Mouse (Mus musculus): ENCODE measurements at regions not wholly inside any gene's neighbourhood (a gene's known extent, or its start where the extent isn't known, plus 50 kb on each side); places are given as distances from the start of the nearest gene placed in this dataset.

DNA sequence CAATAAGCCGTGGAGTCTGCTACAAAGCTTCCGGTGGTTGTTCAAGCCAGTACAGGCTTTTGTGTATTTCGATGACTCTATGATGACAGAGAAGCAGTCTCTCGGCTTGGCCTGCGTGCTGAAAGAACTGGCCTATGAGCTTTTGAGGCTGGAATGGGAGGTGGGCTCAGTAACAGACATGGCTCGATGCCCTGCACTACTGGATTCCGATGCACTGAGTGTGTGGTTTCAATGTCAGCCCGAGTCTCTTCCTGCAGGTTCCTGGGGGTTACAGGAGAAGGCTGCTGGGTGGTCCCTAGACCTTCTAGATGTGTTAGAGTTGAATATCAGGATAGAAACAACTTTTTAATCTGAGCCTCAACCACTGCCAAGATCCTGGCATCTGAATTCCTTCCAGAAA is 53.2 kb downstream of the Gm815 start:
- no peaks in the 10 kb centered on the region for H3K9me3 ChIP-seq (ENCODE audit: low read length)
- no peak for TF ChIP-seq NANOG (IDR thresholded peaks at IDR 0.05; ENCODE audit: borderline replicate concordance, low read length)
- H3K4me3 ChIP-seq (replicated peaks; ENCODE audit: low read length) = no peak overlapping the region
- H3K36me3 ChIP-seq (ENCODE audit: insufficient read depth, low read length) = no peaks in the 10 kb centered on the region
- no peaks in the 10 kb centered on the region for H3K27me3 ChIP-seq (ENCODE audit: insufficient read depth, low read length)
- peaks cover 4% of the 10 kb centered on the region for H3K4me1 ChIP-seq (replicated peaks; ENCODE audit: low read depth, low read length)

DNA sequence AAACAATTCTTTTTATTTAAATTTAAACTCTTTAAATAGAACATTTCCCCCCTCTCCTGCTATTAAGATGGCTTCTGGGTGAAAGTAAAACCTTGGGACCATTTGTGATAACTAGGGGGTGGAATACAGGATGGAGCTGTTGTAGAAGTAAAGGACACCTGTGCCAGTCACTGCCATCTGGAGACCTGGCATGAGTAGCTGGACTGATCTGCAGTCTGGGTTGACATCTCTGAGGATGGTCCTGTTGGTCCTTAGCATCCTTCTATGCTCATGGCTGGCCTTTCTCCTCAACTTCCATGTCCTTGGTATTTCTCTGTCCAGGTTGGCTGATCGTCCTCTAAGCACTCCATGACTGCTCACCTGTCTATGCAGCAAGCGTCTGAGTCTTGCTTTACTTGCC is 58.3 kb downstream of the Gm815 start:
- Histone ChIP-seq H3K36me3 (ENCODE audit: insufficient read depth, low read length) (no peaks in the 10 kb centered on the region), H3K27me3 (ENCODE audit: insufficient read depth, low read length) (no peaks in the 10 kb centered on the region), H3K9me3 (ENCODE audit: low read length) (no peaks in the 10 kb centered on the region), H3K4me1 (replicated peaks; ENCODE audit: low read depth, low read length) (no peaks in the 10 kb centered on the region), H3K4me3 (replicated peaks; ENCODE audit: low read length) (no peak overlapping the region)
- no peak for TF ChIP-seq POU5F1 (IDR thresholded peaks at IDR 0.05; ENCODE audit: borderline replicate concordance, low read length)
- TF ChIP-seq CTCF (conservative IDR thresholded peaks at IDR 0.05; ENCODE audit: low read length) = no peak
- TF ChIP-seq NANOG (IDR thresholded peaks at IDR 0.05; ENCODE audit: borderline replicate concordance, low read length) = no peak

GRCm38 (mm10) chr19:26946562-26946961 is 60.9 kb downstream of the Gm815 start:
- Histone ChIP-seq H3K4me3 (replicated peaks; ENCODE audit: low read length) (no peak overlapping the region), H3K36me3 (ENCODE audit: insufficient read depth, low read length) (no peaks in the 10 kb centered on the region), H3K4me1 (replicated peaks; ENCODE audit: low read depth, low read length) (no peaks in the 10 kb centered on the region), H3K27me3 (ENCODE audit: insufficient read depth, low read length) (no peaks in the 10 kb centered on the region), H3K9me3 (ENCODE audit: low read length) (no peaks in the 10 kb centered on the region)
- no peak for TF ChIP-seq CTCF (conservative IDR thresholded peaks at IDR 0.05; ENCODE audit: low read length)
- TF ChIP-seq NANOG (IDR thresholded peaks at IDR 0.05; ENCODE audit: borderline replicate concordance, low read length) = no peak
- no peak for TF ChIP-seq POU5F1 (IDR thresholded peaks at IDR 0.05; ENCODE audit: borderline replicate concordance, low read length)

GRCm38 (mm10) chr19:26948479-26948878 is 62.8 kb downstream of the Gm815 start:
- Histone ChIP-seq H3K27me3 (ENCODE audit: insufficient read depth, low read length) (no peaks in the 10 kb centered on the region), H3K4me3 (replicated peaks; ENCODE audit: low read length) (no peak overlapping the region), H3K9me3 (ENCODE audit: low read length) (no peaks in the 10 kb centered on the region), H3K36me3 (ENCODE audit: insufficient read depth, low read length) (no peaks in the 10 kb centered on the region), H3K4me1 (replicated peaks; ENCODE audit: low read depth, low read length) (no peaks in the 10 kb centered on the region)
- no peak for TF ChIP-seq NANOG (IDR thresholded peaks at IDR 0.05; ENCODE audit: borderline replicate concordance, low read length)
- TF ChIP-seq POU5F1 (IDR thresholded peaks at IDR 0.05; ENCODE audit: borderline replicate concordance, low read length) = no peak
- TF ChIP-seq CTCF (conservative IDR thresholded peaks at IDR 0.05; ENCODE audit: low read length) = no peak

DNA sequence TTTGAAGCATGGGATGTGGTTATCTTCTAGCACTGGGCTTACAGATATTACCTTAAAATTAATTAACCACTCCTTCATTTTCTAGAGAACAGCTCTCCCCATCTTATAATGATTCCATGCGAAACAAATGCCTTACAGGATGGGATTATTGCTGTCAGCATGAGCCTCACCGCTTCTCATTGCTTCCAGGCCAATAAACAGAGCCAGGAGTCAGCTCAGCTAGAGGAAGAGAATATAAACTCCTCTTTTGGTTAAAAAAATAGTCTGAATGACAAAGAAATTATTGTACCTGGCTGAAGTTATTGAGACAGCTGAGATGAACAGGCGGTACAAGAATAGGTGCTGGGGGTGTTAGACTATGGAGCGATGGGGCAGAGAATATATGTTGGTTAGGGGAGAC is 63.5 kb downstream of the Gm815 start:
- H3K36me3 ChIP-seq (ENCODE audit: insufficient read depth, low read length) = no peaks in the 10 kb centered on the region
- TF ChIP-seq POU5F1 (IDR thresholded peaks at IDR 0.05; ENCODE audit: borderline replicate concordance, low read length) (no peak), NANOG (IDR thresholded peaks at IDR 0.05; ENCODE audit: borderline replicate concordance, low read length) (no peak), CTCF (conservative IDR thresholded peaks at IDR 0.05; ENCODE audit: low read length) (no peak)
- no peaks in the 10 kb centered on the region for H3K4me1 ChIP-seq (replicated peaks; ENCODE audit: low read depth, low read length)
- no peaks in the 10 kb centered on the region for H3K27me3 ChIP-seq (ENCODE audit: insufficient read depth, low read length)
- H3K4me3 ChIP-seq (replicated peaks; ENCODE audit: low read length) = no peak overlapping the region
- no peaks in the 10 kb centered on the region for H3K9me3 ChIP-seq (ENCODE audit: low read length)

DNA sequence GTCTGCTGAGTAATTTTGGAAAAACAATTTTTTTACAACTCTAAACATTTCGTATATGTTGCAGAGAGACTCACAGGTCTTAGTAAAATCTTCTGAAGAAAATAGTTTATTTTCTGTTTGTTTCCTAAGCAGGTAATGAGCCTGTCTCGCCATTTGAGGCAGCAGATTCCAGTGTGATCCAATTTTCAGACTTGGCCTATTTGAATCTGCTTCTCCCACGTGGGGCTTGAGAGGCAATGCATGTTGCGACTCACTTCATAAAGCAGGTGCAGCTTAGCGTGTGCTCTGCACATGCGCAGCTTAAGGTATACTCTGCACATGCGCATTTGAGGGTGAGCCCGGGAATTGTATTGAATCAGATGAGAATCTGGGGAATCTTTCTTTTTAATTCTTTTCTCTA is 67.7 kb downstream of the Gm815 start:
- Histone ChIP-seq H3K4me3 (replicated peaks; ENCODE audit: low read length) (no peak overlapping the region), H3K36me3 (ENCODE audit: insufficient read depth, low read length) (no peaks in the 10 kb centered on the region), H3K4me1 (replicated peaks; ENCODE audit: low read depth, low read length) (no peaks in the 10 kb centered on the region), H3K27me3 (ENCODE audit: insufficient read depth, low read length) (no peaks in the 10 kb centered on the region), H3K9me3 (ENCODE audit: low read length) (no peaks in the 10 kb centered on the region)
- TF ChIP-seq POU5F1 (IDR thresholded peaks at IDR 0.05; ENCODE audit: borderline replicate concordance, low read length) (no peak), CTCF (conservative IDR thresholded peaks at IDR 0.05; ENCODE audit: low read length) (no peak), NANOG (IDR thresholded peaks at IDR 0.05; ENCODE audit: borderline replicate concordance, low read length) (no peak)

GRCm38 (mm10) chr19:26966055-26966760 is 80.5 kb downstream of the Gm815 start:
- H3K9me3 ChIP-seq (ENCODE audit: low read length) = peaks cover 6% of the 10 kb centered on the region
- H3K36me3 ChIP-seq (ENCODE audit: insufficient read depth, low read length) = no peaks in the 10 kb centered on the region
- no peak for TF ChIP-seq POU5F1 (IDR thresholded peaks at IDR 0.05; ENCODE audit: borderline replicate concordance, low read length)
- TF ChIP-seq NANOG (IDR thresholded peaks at IDR 0.05; ENCODE audit: borderline replicate concordance, low read length) = no peak
- no peak for TF ChIP-seq CTCF (conservative IDR thresholded peaks at IDR 0.05; ENCODE audit: low read length)
- no peaks in the 10 kb centered on the region for H3K4me1 ChIP-seq (replicated peaks; ENCODE audit: low read depth, low read length)
- H3K27me3 ChIP-seq (ENCODE audit: insufficient read depth, low read length) = no peaks in the 10 kb centered on the region
- no peak overlapping the region for H3K4me3 ChIP-seq (replicated peaks; ENCODE audit: low read length)

DNA sequence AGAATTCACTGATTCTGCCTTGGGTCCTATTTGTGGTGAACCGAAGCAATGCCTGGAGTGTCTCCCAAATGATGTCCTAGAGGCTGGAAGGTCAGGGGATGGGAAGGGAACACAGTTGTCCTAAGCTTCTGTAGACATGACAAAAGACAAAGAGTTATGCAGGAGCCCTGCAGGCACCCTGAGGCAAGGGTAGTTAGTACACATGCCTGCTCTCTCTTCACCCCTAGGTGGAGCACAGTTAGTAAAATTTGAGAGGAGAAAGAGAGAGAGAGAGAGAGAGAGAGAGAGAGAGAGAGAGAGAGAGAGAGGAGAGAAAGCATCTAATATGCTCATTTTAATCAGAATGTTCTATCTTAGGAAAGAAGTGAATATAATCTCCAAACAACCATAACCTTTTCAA is 87.4 kb downstream of the Gm815 start:
- no peaks in the 10 kb centered on the region for H3K27me3 ChIP-seq (ENCODE audit: insufficient read depth, low read length)
- TF ChIP-seq POU5F1 (IDR thresholded peaks at IDR 0.05; ENCODE audit: borderline replicate concordance, low read length) (no peak), CTCF (conservative IDR thresholded peaks at IDR 0.05; ENCODE audit: low read length) (no peak), NANOG (IDR thresholded peaks at IDR 0.05; ENCODE audit: borderline replicate concordance, low read length) (no peak)
- no peaks in the 10 kb centered on the region for H3K36me3 ChIP-seq (ENCODE audit: insufficient read depth, low read length)
- H3K4me3 ChIP-seq (replicated peaks; ENCODE audit: low read length) = no peak overlapping the region
- H3K4me1 ChIP-seq (replicated peaks; ENCODE audit: low read depth, low read length) = peaks cover 3% of the 10 kb centered on the region
- H3K9me3 ChIP-seq (ENCODE audit: low read length) = peaks cover 15% of the 10 kb centered on the region

Data from E14TG2a.4 (cell line).